Comparison of ENCODE assay signal across 26 mouse cellular contexts in the genomic region with DNA sequence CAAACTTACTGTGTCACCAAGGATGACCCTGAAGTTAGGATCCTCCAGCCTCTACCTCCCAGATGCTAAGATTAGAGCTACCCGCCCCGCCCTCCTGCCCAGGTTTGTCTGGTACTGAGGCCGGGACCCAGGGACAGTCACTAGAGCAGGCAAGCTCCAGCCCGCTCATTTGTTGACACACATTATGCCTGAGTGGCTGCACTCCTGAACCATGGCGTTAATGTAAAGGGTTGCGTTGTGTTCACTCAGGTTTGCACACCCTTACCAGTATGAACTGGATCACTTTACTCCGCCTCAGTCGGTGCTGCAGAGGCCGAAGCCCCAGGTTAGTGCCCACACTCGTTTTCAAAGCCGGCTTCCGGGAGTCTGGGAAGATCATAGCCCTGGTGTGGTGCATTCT. TPM values are rescaled to one million over a fixed set of nuclear protein-coding genes. Genes with fewer than 3 reads are reported as not detected.
"Had no signal": no experiment of that assay in that cellular context is flagged by ENCODE, and none has a peak within 500 bp of the region (broad histone marks: within the 10 kb centered on the region; RNA-seq: fewer than 3 reads in every experiment).

No protein-coding gene starts in this region.

- H3K27ac ChIP-seq: gastrocnemius, adult 2 months; heart, adult 2 months; heart, embryonic 13.5 days; heart, embryonic 15.5 days; hindbrain, embryonic 10.5 days; hindbrain, embryonic 12.5 days; hindbrain, embryonic 14.5 days; intestine, embryonic 15.5 days; layer of hippocampus, adult 2 months; left cerebral cortex, adult 2 months; limb, embryonic 10.5 days; limb, embryonic 12.5 days had no signal

- H3K4me2 ChIP-seq: heart, embryonic 11.5 days; heart, embryonic 13.5 days; heart, embryonic 15.5 days; hindbrain, embryonic 12.5 days; hindbrain, embryonic 14.5 days; intestine, embryonic 15.5 days; limb, embryonic 12.5 days had no signal

- H3K9ac ChIP-seq: heart, embryonic 13.5 days; heart, embryonic 15.5 days; hindbrain, embryonic 12.5 days; hindbrain, embryonic 14.5 days; intestine, embryonic 15.5 days; limb, embryonic 12.5 days had no signal

- H3K4me3 ChIP-seq: gastrocnemius, adult 2 months; heart, adult 2 months; heart, embryonic 13.5 days; heart, embryonic 15.5 days; hindbrain, embryonic 10.5 days; hindbrain, embryonic 12.5 days; intestine, embryonic 15.5 days; layer of hippocampus, adult 2 months; left cerebral cortex, adult 2 months; limb, embryonic 10.5 days; limb, embryonic 12.5 days had no signal

- H3K9me3 ChIP-seq: heart, embryonic 13.5 days; heart, embryonic 15.5 days; hindbrain, embryonic 10.5 days; hindbrain, embryonic 12.5 days; intestine, embryonic 15.5 days; limb, embryonic 10.5 days; limb, embryonic 12.5 days had no signal

- DNase-seq: gastrocnemius, adult 2 months; gastrocnemius, postnatal 10 days; gastrocnemius, postnatal 25 days; heart, adult 2 months; heart, postnatal 4 days; kidney, adult 18-20 months; kidney, adult 8-10 months; kidney, postnatal 10 days; kidney, postnatal 25 days; kidney, postnatal 4 days had no signal

- H3K27me3 ChIP-seq: heart, embryonic 13.5 days; heart, embryonic 15.5 days; hindbrain, embryonic 12.5 days; intestine, embryonic 15.5 days; limb, embryonic 12.5 days had no signal

- H3K4me1 ChIP-seq: intestine, embryonic 15.5 days had no signal

- ATAC-seq: hindbrain, embryonic 16.5 days; inflammation-experienced regulatory T-cells, adult 6 months; intestine, embryonic 15.5 days; intestine, postnatal 0 days had no signal

RNA-seq across cellular contexts. Expression of gene Masp2, which starts 38.8 kb away (rescaled TPM):
- polyA plus RNA-seq: heart, embryonic 13.5 days; heart, embryonic 15.5 days; heart, postnatal 0 days; intestine, postnatal 0 days; kidney, embryonic 14.5 days had no signal
